Mouse (Mus musculus) heart, adult 11 months (tissue): ENCODE results near the gene Spin1.

Experiments
- DNase-seq: peaks from one replicate; pipeline ENCODE4 v3.0.0; 2022

Gene Spin1

DNA sequence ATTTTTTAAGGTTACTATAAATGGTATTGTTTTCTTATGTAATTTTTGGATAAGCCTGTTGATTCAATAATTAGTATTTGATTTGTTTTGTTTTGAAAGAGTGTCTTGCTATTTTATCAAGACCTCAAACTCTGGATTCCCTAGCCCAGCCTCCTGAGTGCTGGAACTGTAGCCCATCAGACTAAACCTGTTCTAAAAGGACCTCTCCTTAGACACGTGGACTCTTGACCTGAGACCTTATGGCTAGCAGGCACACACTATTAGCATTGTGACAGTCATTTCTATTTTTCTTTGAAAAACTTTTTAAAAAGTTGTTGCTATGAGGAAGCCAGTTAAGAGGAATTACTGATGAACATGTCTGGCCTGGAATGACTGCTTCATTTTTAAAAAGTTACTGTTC is 46.4 kb downstream of the Spin1 start:
- peak; percentile 11 for DNase-seq

DNA sequence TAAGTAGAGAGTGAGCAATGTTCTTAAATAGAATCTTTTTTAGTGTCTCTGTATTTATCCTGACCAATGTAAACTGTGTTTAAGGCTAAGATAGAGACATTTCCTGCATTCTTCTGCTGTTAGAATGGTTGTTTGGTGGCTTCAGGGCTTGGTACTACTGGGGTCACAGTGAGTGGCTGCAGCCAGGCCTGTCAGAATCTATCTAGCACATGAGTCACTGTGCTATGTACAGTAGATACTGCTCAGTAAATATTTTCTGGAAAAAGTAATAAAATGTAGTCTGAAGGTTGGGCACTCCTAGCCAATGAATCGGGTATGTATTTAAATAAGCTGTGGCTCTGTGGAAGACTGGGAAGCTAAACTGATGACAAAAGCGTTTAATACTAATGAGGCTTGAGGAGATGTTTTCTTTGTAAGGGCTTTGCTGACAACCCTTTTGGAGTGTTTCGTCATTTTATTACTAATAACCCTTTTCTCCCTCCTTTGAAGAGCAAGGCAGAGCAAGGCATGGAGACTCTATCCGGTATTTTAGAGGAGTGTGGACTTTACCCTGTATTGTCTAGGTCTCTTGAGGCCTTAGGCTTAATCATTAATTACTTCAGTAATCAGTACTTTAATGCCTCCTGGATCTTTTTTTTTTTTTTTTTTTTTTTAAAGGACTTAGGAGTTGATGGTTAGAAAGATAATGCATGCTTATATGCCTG is 52.4 kb downstream of the Spin1 start:
- DNase-seq: no peak

DNA sequence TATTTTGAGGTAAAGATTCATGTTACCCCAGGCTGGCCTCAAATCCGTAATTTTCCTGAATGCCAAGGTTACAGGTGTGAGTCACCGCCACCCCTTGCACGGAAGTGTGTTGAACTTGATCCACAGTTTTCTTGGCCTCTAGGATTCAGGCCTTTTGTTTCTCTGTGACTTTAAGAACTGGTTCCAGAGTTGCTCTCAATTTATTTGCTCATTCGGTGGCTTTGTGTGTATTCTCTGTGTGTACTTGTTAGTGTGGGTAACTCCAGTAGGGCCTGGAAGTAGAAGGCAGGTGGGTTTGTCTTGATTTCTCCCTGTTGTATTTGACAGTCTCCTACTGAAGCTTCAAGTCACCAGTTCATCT is 53.0 kb downstream of the Spin1 start:
- DNase-seq: no peak

GRCm38 (mm10) chr13:51155178-51156013 is 54.7 kb downstream of the Spin1 start:
- DNase-seq: peak; percentile 90

- DNase-seq: no peak
Observed at GRCm38 (mm10) chr13:51156014-51156386, 55.3 kb downstream of the Spin1 start.

DNA sequence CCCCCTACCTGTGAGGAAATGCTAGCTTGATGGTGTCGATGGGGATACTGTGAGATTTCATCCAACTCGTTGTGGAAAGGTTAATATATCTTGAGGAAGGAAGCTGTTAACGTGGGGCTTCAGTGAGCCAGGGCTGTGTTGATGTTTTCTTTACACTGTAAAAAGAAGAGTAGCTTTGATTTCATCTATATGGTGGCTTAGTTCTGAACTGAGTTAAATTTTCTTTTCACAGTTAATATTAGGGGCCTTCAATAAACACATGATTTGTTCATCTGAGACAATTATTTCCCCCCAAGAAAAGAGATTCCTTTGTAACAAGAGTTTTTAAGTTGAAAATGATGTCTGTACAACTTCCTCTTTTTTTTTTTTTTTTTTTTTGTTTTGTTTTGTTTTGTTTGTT is 56.6 kb downstream of the Spin1 start:
- no peak for DNase-seq

DNA sequence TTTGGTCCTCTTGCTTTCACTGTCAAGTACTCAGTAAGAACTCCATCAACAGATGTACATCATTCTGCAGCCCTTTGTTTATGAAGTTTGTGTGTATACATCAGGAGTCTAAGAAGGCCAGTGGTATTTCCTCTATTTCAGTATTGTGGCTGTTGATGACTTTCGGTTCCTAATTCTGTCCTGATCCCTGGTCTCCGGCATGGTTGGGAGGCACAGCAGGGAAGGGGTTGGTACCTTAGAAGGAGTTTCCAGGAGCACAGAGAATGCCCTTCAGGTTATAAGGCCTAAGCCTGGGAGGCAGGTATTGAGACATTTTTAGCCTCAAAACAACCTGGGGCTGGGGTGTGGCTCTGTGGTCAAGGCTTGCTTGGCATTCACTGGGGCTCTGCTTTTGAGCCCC is 61.0 kb downstream of the Spin1 start:
- no peak for DNase-seq

DNA sequence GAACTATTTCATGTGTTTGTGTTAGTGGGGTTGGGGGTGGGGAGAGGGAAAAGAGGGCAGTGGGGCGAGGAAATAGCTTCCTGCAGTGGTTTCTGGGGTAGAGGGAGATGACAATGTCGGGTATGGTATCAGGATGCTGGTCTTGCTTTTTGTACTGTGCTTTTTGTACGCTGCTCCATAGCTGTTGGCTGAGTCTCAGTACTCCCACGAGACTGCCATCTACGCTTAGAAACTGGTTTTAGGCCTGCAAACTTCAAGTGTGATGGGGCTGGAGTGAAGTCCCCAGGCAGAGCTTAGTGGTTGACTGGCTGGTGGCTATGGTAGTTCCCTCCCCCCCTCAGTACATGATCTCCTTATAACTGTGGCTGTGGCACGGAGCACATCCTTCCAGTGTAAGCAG is 61.6 kb downstream of the Spin1 start:
- no peak for DNase-seq

DNA sequence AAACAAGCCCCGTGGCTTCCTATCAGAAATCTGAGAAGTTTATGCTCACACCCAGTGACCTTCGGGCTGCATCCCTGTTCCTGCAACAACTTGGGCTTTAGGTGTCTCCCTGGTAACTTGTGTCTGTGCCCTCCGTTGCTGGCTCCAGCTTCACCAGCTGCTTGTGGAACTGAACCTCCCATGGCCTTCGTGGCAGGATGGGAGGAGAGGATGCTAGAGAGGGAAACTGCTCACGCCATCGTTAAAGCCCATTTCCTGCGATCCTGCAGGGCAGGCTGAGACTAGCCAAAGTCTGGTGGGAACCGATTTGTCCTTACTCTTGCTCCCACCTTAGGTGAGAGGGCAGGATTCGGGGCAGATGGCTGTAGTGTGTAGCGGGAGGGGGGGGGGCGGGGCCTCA is 66.0 kb downstream of the Spin1 start:
- peak; percentile 52 for DNase-seq

DNA sequence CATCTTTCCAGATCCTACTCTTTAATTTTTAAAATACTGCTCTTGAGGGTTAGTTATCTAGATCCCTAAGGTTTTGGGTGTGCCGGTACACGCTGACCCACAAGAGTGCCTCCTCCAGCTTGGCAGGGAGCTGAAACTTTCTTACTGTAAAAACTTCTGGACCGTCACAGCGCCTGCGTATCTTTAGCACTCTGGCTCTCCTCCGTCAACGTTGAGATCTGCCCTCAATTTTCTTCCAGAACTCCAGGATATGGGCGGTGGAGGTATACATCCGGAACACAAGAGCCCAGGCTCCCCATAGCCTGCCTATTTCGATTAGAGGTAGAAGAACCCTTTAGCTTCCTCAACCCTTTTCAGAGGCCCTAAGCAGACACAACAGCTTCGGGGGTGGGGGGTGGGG is 69.5 kb downstream of the Spin1 start:
- DNase-seq: peak; percentile 95

- peak; percentile 96 for DNase-seq
Observed at GRCm38 (mm10) chr13:51170691-51171680, 70.3 kb downstream of the Spin1 start, which contains the start of gene Nxnl2. Gene Nxnl2, plus strand, starts transcription at chr13:51171022.

- DNase-seq: peak; percentile 76
Observed at GRCm38 (mm10) chr13:51172601-51173000, 71.9 kb downstream of the Spin1 start.

DNA sequence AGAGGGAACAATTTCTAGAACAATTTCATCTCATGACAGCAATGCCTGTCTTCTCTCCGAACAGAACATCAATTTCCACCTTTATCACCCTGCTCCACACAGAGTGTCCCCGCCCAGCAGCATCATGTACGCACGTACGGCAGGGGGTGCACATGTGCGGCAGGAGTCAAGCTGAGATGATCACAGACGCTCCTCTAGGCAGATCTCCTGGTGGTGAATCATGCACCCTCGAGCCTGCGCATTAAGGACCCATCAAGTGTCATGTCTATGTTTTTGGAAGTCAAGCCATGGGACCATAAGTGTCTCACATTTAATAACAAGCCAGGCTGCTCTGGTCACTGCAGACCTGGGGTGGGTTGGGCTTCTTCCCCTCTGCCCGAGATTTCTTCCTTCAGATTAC is 78.3 kb downstream of the Spin1 start:
- peak; percentile 42 for DNase-seq

GRCm38 (mm10) chr13:51179362-51179761 is 78.7 kb downstream of the Spin1 start:
- DNase-seq: no peak

- DNase-seq: no peak
Observed at GRCm38 (mm10) chr13:51182236-51182635, 81.6 kb downstream of the Spin1 start.

DNA sequence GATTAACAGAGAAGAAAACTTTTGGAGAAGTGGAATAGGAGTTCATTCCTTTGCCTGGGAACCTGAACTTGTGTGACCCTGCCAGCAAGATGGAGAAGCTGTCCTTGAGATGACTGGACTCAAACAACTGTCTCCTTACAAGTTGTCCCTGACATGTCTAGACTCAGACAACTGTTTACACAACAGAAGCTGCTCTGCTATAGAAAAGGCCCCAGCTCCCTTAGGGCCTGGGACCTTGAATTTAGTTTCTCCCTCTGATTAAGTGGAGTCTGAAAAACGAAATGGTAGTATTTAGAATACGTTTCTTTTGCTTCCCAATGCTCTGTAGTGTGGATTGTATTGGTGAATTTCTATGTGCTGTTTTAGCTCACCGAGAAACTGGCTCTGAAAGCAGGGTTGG is 84.2 kb downstream of the Spin1 start:
- DNase-seq: peak; percentile 67

GRCm38 (mm10) chr13:51190336-51190735 is 89.7 kb downstream of the Spin1 start:
- DNase-seq: peak; percentile 56

DNA sequence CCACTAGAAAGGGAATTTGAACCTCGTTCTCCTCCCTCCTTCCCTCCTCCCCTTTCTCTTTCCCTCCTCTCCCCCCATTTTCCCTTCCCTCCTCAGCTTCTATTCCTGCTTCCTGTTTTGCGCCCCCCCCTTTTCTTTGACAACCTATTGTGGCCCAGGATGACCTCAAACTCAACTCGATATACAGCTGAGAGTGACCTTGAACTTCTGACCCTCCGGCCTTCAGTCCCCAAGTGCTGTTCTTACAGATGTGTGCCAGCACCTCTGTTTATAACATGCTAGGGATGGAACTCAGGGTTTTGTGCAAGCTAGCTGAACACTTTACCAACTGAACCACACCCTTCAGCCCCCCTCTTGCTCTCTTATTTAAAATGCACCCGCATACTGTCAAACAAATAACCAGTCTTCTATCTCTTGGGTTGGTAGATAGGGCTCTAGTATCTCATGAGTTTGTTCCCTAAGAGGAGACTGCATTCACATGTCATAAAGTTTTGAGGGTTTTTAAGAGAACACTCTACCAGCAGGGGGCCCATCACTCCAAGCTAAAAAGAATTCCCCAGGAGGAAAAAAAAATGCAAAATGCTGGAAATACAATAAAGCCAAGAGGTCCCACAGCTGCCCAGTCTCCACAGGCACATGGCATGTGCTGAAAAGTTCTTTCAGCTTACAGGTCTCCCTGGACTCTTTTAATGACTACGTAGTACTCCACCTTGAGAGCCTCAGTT is 90.9 kb downstream of the Spin1 start:
- DNase-seq: no peak

- peak; percentile 52 for DNase-seq
Observed at GRCm38 (mm10) chr13:51193893-51194292, 93.2 kb downstream of the Spin1 start.

GRCm38 (mm10) chr13:51197699-51198098 is 97.0 kb downstream of the Spin1 start:
- peak; percentile 85 for DNase-seq

DNA sequence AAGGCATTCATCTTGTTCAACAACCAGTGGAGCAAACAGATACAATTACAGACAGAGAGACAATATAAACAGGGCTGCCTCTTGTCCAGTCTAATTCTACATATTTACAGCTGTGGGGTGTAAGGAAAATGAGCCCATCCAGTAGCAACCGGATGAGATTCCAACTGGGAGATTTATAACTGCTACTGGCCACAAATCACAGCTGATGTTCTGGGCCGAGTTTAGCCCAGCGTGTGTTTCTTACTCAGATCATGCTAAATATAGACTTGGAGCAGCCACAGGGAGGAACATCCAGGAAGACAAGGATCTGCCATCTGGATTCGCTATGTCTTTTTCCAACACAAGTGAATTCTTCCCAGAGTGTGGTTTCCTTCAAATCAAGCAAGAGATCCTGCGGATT is 97.5 kb downstream of the Spin1 start:
- DNase-seq: peak; percentile 96
